In the genomic region with DNA sequence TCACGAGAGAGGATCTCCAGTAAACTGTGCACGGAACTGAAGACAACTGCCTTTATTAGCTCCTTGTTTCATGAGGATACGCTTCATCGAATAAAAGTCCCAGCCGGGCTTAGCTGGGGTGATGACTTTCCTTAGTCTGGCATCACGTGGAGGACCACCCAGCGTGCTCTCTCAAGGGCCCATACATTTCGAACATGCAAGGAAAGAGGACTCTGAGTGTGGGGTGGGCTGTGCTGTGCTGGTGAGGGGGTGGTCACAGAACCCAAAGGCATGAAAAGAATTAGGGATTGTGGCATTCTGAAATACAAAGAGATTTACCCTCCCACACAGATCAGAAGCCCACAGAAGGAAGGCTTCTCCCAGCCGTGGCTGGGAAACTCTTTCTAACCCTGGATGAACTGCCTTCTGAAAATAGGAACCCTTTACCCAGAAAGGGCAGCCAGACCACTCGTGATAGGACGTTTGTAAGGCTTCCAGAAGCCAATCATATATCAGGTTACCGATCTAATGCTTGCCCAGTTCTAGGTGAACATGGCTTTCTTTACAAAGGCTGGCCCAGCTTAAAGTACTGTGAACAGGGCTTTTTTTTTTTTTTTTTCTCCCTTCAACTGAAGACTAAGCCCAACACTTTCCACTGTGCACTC, we compare ENCODE assay signal across 13 mouse cellular contexts. TPM values are rescaled to one million over a fixed set of nuclear protein-coding genes. Genes with fewer than 3 reads are reported as not detected.
DNase-seq lines count a peak whose midpoint lies in the region; ATAC-seq and TF ChIP-seq lines count a peak whose summit lies in the region.
"Had no signal": no experiment of that assay in that cellular context is flagged by ENCODE, and none has a peak within 500 bp of the region (broad histone marks: within the 10 kb centered on the region; RNA-seq: fewer than 3 reads in every experiment).

No protein-coding gene starts in this region.

- H3K4me1 ChIP-seq in hindbrain, embryonic 10.5 days (replicated peaks) = peaks cover 35% of the 10 kb centered on the region
- no peaks in the 10 kb centered on the region for H3K4me1 ChIP-seq in hindbrain, postnatal 0 days (ENCODE audit: insufficient read depth, low read length)
- H3K4me1 ChIP-seq in E14TG2a.4 (replicated peaks; ENCODE audit: low read depth, low read length) = peaks cover 54% of the 10 kb centered on the region
- H3K4me1 ChIP-seq in midbrain, embryonic 14.5 days (ENCODE audit: control insufficient read depth, insufficient read depth, low read length) = 0 out of 2 replicates have a peak, but pooled peaks cover 3% of the 10 kb centered on the region
- H3K4me1 ChIP-seq in stomach, postnatal 0 days (replicated peaks; ENCODE audit: control insufficient read depth, insufficient read depth) = no peaks in the 10 kb centered on the region
- H3K4me1 ChIP-seq: heart, embryonic 15.5 days had no signal

- no peak overlapping the region for H3K27ac ChIP-seq in hindbrain, embryonic 10.5 days
- H3K27ac ChIP-seq in hindbrain, postnatal 0 days = no peak overlapping the region
- no peak overlapping the region for H3K27ac ChIP-seq in midbrain, embryonic 14.5 days (replicated peaks; ENCODE audit: low read depth, low read length)
- H3K27ac ChIP-seq in stomach, postnatal 0 days (replicated peaks) = no peak overlapping the region
- H3K27ac ChIP-seq: heart, embryonic 15.5 days had no signal

- no peak overlapping the region for H3K4me3 ChIP-seq in hindbrain, embryonic 10.5 days
- H3K4me3 ChIP-seq in hindbrain, postnatal 0 days (ENCODE audit: low read length) = no peak overlapping the region
- 0 out of 2 replicates have a peak overlapping the region, but pooled peaks have one; percentile 2 for H3K4me3 ChIP-seq in E14TG2a.4 (replicated peaks; ENCODE audit: low read length)
- H3K4me3 ChIP-seq in midbrain, embryonic 14.5 days (replicated peaks; ENCODE audit: low read depth, low read length) = no peak overlapping the region
- H3K4me3 ChIP-seq in stomach, postnatal 0 days (ENCODE audit: low read depth, low read length) = no peak overlapping the region
- H3K4me3 ChIP-seq: heart, embryonic 15.5 days had no signal

- H3K9ac ChIP-seq in hindbrain, postnatal 0 days (replicated peaks; ENCODE audit: low read length) = no peak overlapping the region
- H3K9ac ChIP-seq in midbrain, embryonic 14.5 days (replicated peaks; ENCODE audit: low read length) = no peak overlapping the region
- H3K9ac ChIP-seq in stomach, postnatal 0 days (ENCODE audit: low read length) = no peak overlapping the region
- H3K9ac ChIP-seq: heart, embryonic 15.5 days had no signal

- no peak overlapping the region for H3K4me2 ChIP-seq in hindbrain, postnatal 0 days (ENCODE audit: low read depth, low read length)
- H3K4me2 ChIP-seq in midbrain, embryonic 14.5 days (ENCODE audit: low read length) = peak overlapping the region; percentile 4; the same call in 1 of the 2 replicates
- no peak overlapping the region for H3K4me2 ChIP-seq in stomach, postnatal 0 days (replicated peaks; ENCODE audit: low read depth)
- H3K4me2 ChIP-seq: heart, embryonic 15.5 days had no signal

- no peak for TF ChIP-seq EP300 in stomach, postnatal 0 days (optimal IDR thresholded peaks at IDR 0.05)

- no peaks in the 10 kb centered on the region for H3K36me3 ChIP-seq in hindbrain, embryonic 10.5 days
- H3K36me3 ChIP-seq in hindbrain, postnatal 0 days (ENCODE audit: insufficient read depth, low read length) = no peaks in the 10 kb centered on the region
- H3K36me3 ChIP-seq in E14TG2a.4 (ENCODE audit: insufficient read depth, low read length) = no peaks in the 10 kb centered on the region
- no peaks in the 10 kb centered on the region for H3K36me3 ChIP-seq in midbrain, embryonic 14.5 days (ENCODE audit: control insufficient read depth, insufficient read depth, low read length)
- no peaks in the 10 kb centered on the region for H3K36me3 ChIP-seq in stomach, postnatal 0 days (ENCODE audit: control insufficient read depth, insufficient read depth, low read length)
- H3K36me3 ChIP-seq: heart, embryonic 15.5 days had no signal

- WGBS in hindbrain, embryonic 10.5 days = 24% methylated on average over 12 of the region's 12 CpGs
- 19% methylated on average over 12 of the region's 12 CpGs for WGBS in hindbrain, postnatal 0 days
- WGBS in midbrain, embryonic 14.5 days = 8% methylated on average over 12 of the region's 12 CpGs
- 51% methylated on average over 12 of the region's 12 CpGs for WGBS in stomach, postnatal 0 days

- H3K27me3 ChIP-seq in hindbrain, embryonic 10.5 days (ENCODE audit: insufficient read depth, poor library complexity, severe bottlenecking) = no peaks in the 10 kb centered on the region
- no peaks in the 10 kb centered on the region for H3K27me3 ChIP-seq in hindbrain, postnatal 0 days (ENCODE audit: insufficient read depth, low read length)
- H3K27me3 ChIP-seq in E14TG2a.4 (ENCODE audit: insufficient read depth, low read length) = peaks cover 23% of the 10 kb centered on the region
- H3K27me3 ChIP-seq in midbrain, embryonic 14.5 days (ENCODE audit: control insufficient read depth, insufficient read depth, low read length) = no peaks in the 10 kb centered on the region
- H3K27me3 ChIP-seq in stomach, postnatal 0 days (ENCODE audit: control insufficient read depth, insufficient read depth, low read length) = no peaks in the 10 kb centered on the region
- H3K27me3 ChIP-seq: heart, embryonic 15.5 days had no signal

- no peak for TF ChIP-seq CTCF in hindbrain, postnatal 0 days (IDR thresholded peaks at IDR 0.05; ENCODE audit: low read depth)
- no peak for TF ChIP-seq CTCF in E14TG2a.4 (conservative IDR thresholded peaks at IDR 0.05; ENCODE audit: low read length)
- TF ChIP-seq CTCF in stomach, postnatal 0 days (IDR thresholded peaks at IDR 0.05; ENCODE audit: low read depth) = no peak

- H3K9me3 ChIP-seq in hindbrain, embryonic 10.5 days = no peaks in the 10 kb centered on the region
- H3K9me3 ChIP-seq in hindbrain, postnatal 0 days (ENCODE audit: low read length) = no peaks in the 10 kb centered on the region
- peaks cover 4% of the 10 kb centered on the region; the same call in 1 of the 2 replicates for H3K9me3 ChIP-seq in E14TG2a.4 (ENCODE audit: low read length)
- H3K9me3 ChIP-seq in midbrain, embryonic 14.5 days (ENCODE audit: control insufficient read depth, low read length) = no peaks in the 10 kb centered on the region
- no peaks in the 10 kb centered on the region for H3K9me3 ChIP-seq in stomach, postnatal 0 days (ENCODE audit: control insufficient read depth, low read length)
- H3K9me3 ChIP-seq: heart, embryonic 15.5 days had no signal

- no peak for ATAC-seq in hindbrain, postnatal 0 days
- ATAC-seq in midbrain, embryonic 14.5 days (ENCODE audit: low FRiP score, low TSS enrichment) = no peak
- no peak for ATAC-seq in stomach, postnatal 0 days (ENCODE audit: low FRiP score, low TSS enrichment)

- peak; percentile 35 for DNase-seq in hindbrain, embryonic 10.5 days (ENCODE audit: low spot score)
- no peak for DNase-seq in hindbrain, postnatal 0 days (ENCODE audit: low spot score)
- DNase-seq in embryo, embryonic 11 days = peak; percentile 37
- no peak for DNase-seq in midbrain, embryonic 14.5 days
- no peak for DNase-seq in cerebellum, postnatal 25 days
- DNase-seq in cerebellum, adult 9-11 months = no peak
- no peak for DNase-seq in stomach, postnatal 0 days (ENCODE audit: low spot score)
- DNase-seq: kidney, adult 2 months; right cerebral cortex, adult 18-20 months had no signal

RNA-seq across cellular contexts. Expression of a gene that starts 21.9 kb away (rescaled TPM):
- 0.17 and 0.27 TPM in 2 replicates for polyA plus RNA-seq in hindbrain, embryonic 10.5 days (2016; fragmentation: Nextera tagmentation; extraction: Ambion mirVana)
- total RNA-seq in hindbrain, postnatal 0 days (2014; rRNA removed) = 0.84 and 1.3 TPM in 2 replicates
- polyA plus RNA-seq in hindbrain, postnatal 0 days (2015; fragmentation: Nextera tagmentation; extraction: Ambion mirVana) = 0.33 and 0.38 TPM in 2 replicates
- polyA plus RNA-seq in midbrain, embryonic 14.5 days (2014; fragmentation: Nextera tagmentation; extraction: Ambion mirVana) = 0.49 and 0.59 TPM in 2 replicates
- 0.29 and 0.30 TPM in 2 replicates for polyA plus RNA-seq in stomach, postnatal 0 days (2015; fragmentation: Nextera tagmentation; extraction: Ambion mirVana)
- total RNA-seq: megakaryocyte-erythroid progenitor cell, adult 5-6 weeks had no signal
- polyA plus RNA-seq: cortical plate, adult 2 months had no signal

Comparison
In these comparisons a context has a peak if more than half of its experiments do, and no peak if none do; other contexts are left out.
1. DNase-seq: peak in hindbrain, embryonic 10.5 days (single experiment) and embryo, embryonic 11 days (single experiment); none in hindbrain, postnatal 0 days (single experiment), midbrain, embryonic 14.5 days (single experiment), cerebellum, postnatal 25 days (0 of 2), cerebellum, adult 9-11 months (single experiment) and stomach, postnatal 0 days (single experiment).